9 mouse cellular contexts compared by ENCODE assay signal in genomic region chr4:124989787-124990253, GRCm38 (mm10). TPM values are rescaled to one million over a fixed set of nuclear protein-coding genes. Genes with fewer than 3 reads are reported as not detected.
DNase-seq lines count a peak whose midpoint lies in the region; ATAC-seq lines count a peak whose summit lies in the region.
"Had no signal": no experiment of that assay in that cellular context is flagged by ENCODE, and none has a peak within 500 bp of the region (broad histone marks: within the 10 kb centered on the region; RNA-seq: fewer than 3 reads in every experiment).

No protein-coding gene starts in this region.

- no peak for DNase-seq in lung, postnatal 10 days
- DNase-seq in thymus, adult 18-20 months: no peak
- no peak for DNase-seq in spleen, postnatal 10 days (ENCODE audit: low spot score in 2 of 2)
- DNase-seq: heart, postnatal 14 days had no signal

- ATAC-seq in lung, embryonic 16.5 days (ENCODE audit: low read depth): 0 out of 2 replicates have a peak, but pooled peaks have one; percentile 15
- no peak for ATAC-seq in forebrain, embryonic 13.5 days
- peak; percentile 12; the same call in 1 of the 2 replicates for ATAC-seq in limb, embryonic 12.5 days (ENCODE audit: insufficient number of reproducible peaks, insufficient read depth, low FRiP score, low TSS enrichment, low read depth)
- ATAC-seq in stomach, embryonic 15.5 days (ENCODE audit: insufficient read depth, low FRiP score, low read depth): 0 out of 2 replicates have a peak, but pooled peaks have one; percentile 36

- peaks cover 43% of the 10 kb centered on the region for H3K27me3 ChIP-seq in lung, embryonic 16.5 days (ENCODE audit: control insufficient read depth, insufficient read depth, low read depth, low read length)
- H3K27me3 ChIP-seq in forebrain, embryonic 13.5 days: peaks cover 77% of the 10 kb centered on the region
- H3K27me3 ChIP-seq in limb, embryonic 12.5 days: peaks cover 98% of the 10 kb centered on the region
- peaks cover 57% of the 10 kb centered on the region for H3K27me3 ChIP-seq in stomach, embryonic 15.5 days (replicated peaks)

- H3K36me3 ChIP-seq in lung, embryonic 16.5 days (ENCODE audit: control insufficient read depth, insufficient read depth, low read length): no peaks in the 10 kb centered on the region
- no peaks in the 10 kb centered on the region for H3K36me3 ChIP-seq in forebrain, embryonic 13.5 days (ENCODE audit: poor library complexity, severe bottlenecking)
- H3K36me3 ChIP-seq in limb, embryonic 12.5 days: no peaks in the 10 kb centered on the region
- no peaks in the 10 kb centered on the region for H3K36me3 ChIP-seq in stomach, embryonic 15.5 days

- no peak overlapping the region for H3K4me3 ChIP-seq in lung, embryonic 16.5 days (ENCODE audit: low read length)
- no peak overlapping the region for H3K4me3 ChIP-seq in forebrain, embryonic 13.5 days
- H3K4me3 ChIP-seq in limb, embryonic 12.5 days (replicated peaks): peak overlapping the region; percentile 25
- H3K4me3 ChIP-seq in stomach, embryonic 15.5 days (replicated peaks): no peak overlapping the region

- H3K4me1 ChIP-seq in lung, embryonic 16.5 days (replicated peaks; ENCODE audit: control insufficient read depth, insufficient read depth, low read length): peaks cover 34% of the 10 kb centered on the region
- H3K4me1 ChIP-seq in forebrain, embryonic 13.5 days: peaks cover 37% of the 10 kb centered on the region
- H3K4me1 ChIP-seq in limb, embryonic 12.5 days (replicated peaks): peaks cover 54% of the 10 kb centered on the region
- peaks cover 33% of the 10 kb centered on the region for H3K4me1 ChIP-seq in stomach, embryonic 15.5 days

- no peak overlapping the region for H3K9ac ChIP-seq in lung, embryonic 16.5 days (ENCODE audit: low read length)
- peak overlapping the region; percentile 17; the same call in 1 of the 2 replicates for H3K9ac ChIP-seq in forebrain, embryonic 13.5 days
- peak overlapping the region; percentile 42; the same call in 1 of the 2 replicates for H3K9ac ChIP-seq in limb, embryonic 12.5 days (replicated peaks)
- H3K9ac ChIP-seq in stomach, embryonic 15.5 days: no peak overlapping the region
- H3K9ac ChIP-seq: liver, embryonic 14.5 days had no signal

- WGBS in lung, embryonic 16.5 days: 3% methylated on average over 20 of the region's 20 CpGs
- 5% methylated on average over 20 of the region's 20 CpGs for WGBS in forebrain, embryonic 13.5 days
- WGBS in limb, embryonic 12.5 days: 2% methylated on average over 20 of the region's 20 CpGs
- 8% methylated on average over 20 of the region's 20 CpGs for WGBS in stomach, embryonic 15.5 days

- H3K9me3 ChIP-seq in lung, embryonic 16.5 days (ENCODE audit: control insufficient read depth, low read length): no peaks in the 10 kb centered on the region
- H3K9me3 ChIP-seq in forebrain, embryonic 13.5 days (replicated peaks): no peaks in the 10 kb centered on the region
- no peaks in the 10 kb centered on the region for H3K9me3 ChIP-seq in limb, embryonic 12.5 days
- H3K9me3 ChIP-seq in stomach, embryonic 15.5 days: no peaks in the 10 kb centered on the region

- no peak overlapping the region for H3K27ac ChIP-seq in lung, embryonic 16.5 days (ENCODE audit: low read length)
- no peak overlapping the region; the same call in 1 of the 2 replicates for H3K27ac ChIP-seq in forebrain, embryonic 13.5 days
- H3K27ac ChIP-seq in limb, embryonic 12.5 days: no peak overlapping the region
- H3K27ac ChIP-seq in stomach, embryonic 15.5 days: no peak overlapping the region
- H3K27ac ChIP-seq: liver, embryonic 14.5 days had no signal

- H3K4me2 ChIP-seq in lung, embryonic 16.5 days (ENCODE audit: low read depth, low read length): peak overlapping the region; percentile 42
- peak overlapping the region; percentile 32 for H3K4me2 ChIP-seq in forebrain, embryonic 13.5 days
- peak overlapping the region; percentile 51 for H3K4me2 ChIP-seq in limb, embryonic 12.5 days
- peak overlapping the region; percentile 35 for H3K4me2 ChIP-seq in stomach, embryonic 15.5 days

RNA-seq across cellular contexts. Expression of gene Rspo1, which starts 3.6 kb away (rescaled TPM):
- 7.4 and 8.0 TPM in 2 replicates for polyA plus RNA-seq in lung, embryonic 16.5 days (2015; fragmentation: Nextera tagmentation; extraction: Ambion mirVana)
- 4.9 and 8.5 TPM in 2 replicates for polyA plus RNA-seq in forebrain, embryonic 13.5 days (2015; fragmentation: Nextera tagmentation; extraction: Ambion mirVana)
- 1.7 and 3.5 TPM in 2 replicates for polyA plus RNA-seq in limb, embryonic 12.5 days (2016; fragmentation: Nextera tagmentation; extraction: Ambion mirVana)
- 12.9 and 14.5 TPM in 2 replicates for polyA plus RNA-seq in stomach, embryonic 15.5 days (2015; fragmentation: Nextera tagmentation; extraction: Ambion mirVana)

RNA-seq across cellular contexts. Expression of gene Gnl2, which starts 26.6 kb away (rescaled TPM):
- polyA plus RNA-seq in lung, embryonic 16.5 days (2015; fragmentation: Nextera tagmentation; extraction: Ambion mirVana): 70.6 and 70.8 TPM in 2 replicates
- 83.2 and 90.8 TPM in 2 replicates for polyA plus RNA-seq in forebrain, embryonic 13.5 days (2015; fragmentation: Nextera tagmentation; extraction: Ambion mirVana)
- polyA plus RNA-seq in limb, embryonic 12.5 days (2016; fragmentation: Nextera tagmentation; extraction: Ambion mirVana): 93.5 and 95.2 TPM in 2 replicates
- 76.1 and 78.3 TPM in 2 replicates for polyA plus RNA-seq in stomach, embryonic 15.5 days (2015; fragmentation: Nextera tagmentation; extraction: Ambion mirVana)

RNA-seq across cellular contexts. Expression of gene Cdca8, which starts 50.7 kb away (rescaled TPM):
- 150 and 151 TPM in 2 replicates for polyA plus RNA-seq in lung, embryonic 16.5 days (2015; fragmentation: Nextera tagmentation; extraction: Ambion mirVana)
- 172 and 179 TPM in 2 replicates for polyA plus RNA-seq in forebrain, embryonic 13.5 days (2015; fragmentation: Nextera tagmentation; extraction: Ambion mirVana)
- polyA plus RNA-seq in limb, embryonic 12.5 days (2016; fragmentation: Nextera tagmentation; extraction: Ambion mirVana): 176 and 180 TPM in 2 replicates
- polyA plus RNA-seq in stomach, embryonic 15.5 days (2015; fragmentation: Nextera tagmentation; extraction: Ambion mirVana): 118 and 128 TPM in 2 replicates

RNA-seq across cellular contexts. Expression of gene 9930104L06Rik, which starts 53.0 kb away (rescaled TPM):
- polyA plus RNA-seq in lung, embryonic 16.5 days (2015; fragmentation: Nextera tagmentation; extraction: Ambion mirVana): 11.1 and 13.1 TPM in 2 replicates
- 13.9 and 16.3 TPM in 2 replicates for polyA plus RNA-seq in forebrain, embryonic 13.5 days (2015; fragmentation: Nextera tagmentation; extraction: Ambion mirVana)
- polyA plus RNA-seq in limb, embryonic 12.5 days (2016; fragmentation: Nextera tagmentation; extraction: Ambion mirVana): 19.2 and 19.4 TPM in 2 replicates
- polyA plus RNA-seq in stomach, embryonic 15.5 days (2015; fragmentation: Nextera tagmentation; extraction: Ambion mirVana): 11.3 and 13.8 TPM in 2 replicates

Comparison
In these comparisons a context has a peak if more than half of its experiments do, and no peak if none do; other contexts are left out.
1. H3K9ac ChIP-seq: peak in forebrain, embryonic 13.5 days (single experiment) and limb, embryonic 12.5 days (single experiment); none in lung, embryonic 16.5 days (single experiment) and stomach, embryonic 15.5 days (single experiment).
2. Peak in every context shown above with its lines, with median percentiles within 50 percentile points of each other: H3K4me2 ChIP-seq.